Mouse (Mus musculus) liver, postnatal 0 days (tissue): ENCODE data around the gene Zfp618. TPM values are rescaled to one million over a fixed set of nuclear protein-coding genes. Genes with fewer than 3 reads are reported as not detected.

Experiments
- ATAC-seq: fragments of 200-750 bp; cut with Nextera tagmentation; 2 replicates; pipeline ENCODE4 v1.8.0; 2017; ENCODE audit warnings: mild to moderate bottlenecking, moderate library complexity
- DNase-seq: peaks from one replicate; pipeline ENCODE4 v3.0.0-alpha.2; 2016
- H3K27ac ChIP-seq: fragments of 300-500 bp; sonication (generic); 2 replicates; pipeline ENCODE4 v1.5.1; 2014; ENCODE audit warnings: antibody characterized with exemption, moderate library complexity, mild to moderate bottlenecking, low read depth
- H3K27me3 ChIP-seq: fragments of 300-500 bp; sonication (generic); 2 replicates; pipeline ENCODE4 v1.6.1; 2014; ENCODE audit warnings: low read length, control low read depth, mixed read lengths; ENCODE audit not compliant: insufficient read depth
- H3K36me3 ChIP-seq: fragments of 300-500 bp; sonication (generic); replicated peaks from 2 replicates; pipeline ENCODE4 v1.6.1; 2014; ENCODE audit warnings: mild to moderate bottlenecking, control low read depth, low read length, moderate library complexity, mixed read lengths; ENCODE audit not compliant: insufficient read depth
- H3K4me1 ChIP-seq: fragments of 300-500 bp; sonication (generic); 2 replicates; pipeline ENCODE4 v1.6.1; 2014; ENCODE audit warnings: antibody characterized with exemption, mild to moderate bottlenecking, control low read depth; ENCODE audit not compliant: insufficient read depth
- H3K4me2 ChIP-seq: fragments of 300-500 bp; sonication (generic); 2 replicates; pipeline ENCODE4 v1.6.1; 2014; ENCODE audit warnings: low read depth, mild to moderate bottlenecking, low read length, moderate library complexity, mixed read lengths
- H3K4me3 ChIP-seq: fragments of 300-500 bp; sonication (generic); 2 replicates; pipeline ENCODE4 v1.5.1; 2014; ENCODE audit warnings: low read depth, low read length
- H3K9ac ChIP-seq: fragments of 300-500 bp; sonication (generic); replicated peaks from 2 replicates; pipeline ENCODE4 v1.6.1; 2014; ENCODE audit warnings: mild to moderate bottlenecking, moderate library complexity
- H3K9me3 ChIP-seq: fragments of 300-500 bp; sonication (generic); 2 replicates; pipeline ENCODE4 v1.6.1; 2016; ENCODE audit warnings: mild to moderate bottlenecking, control low read depth, low read length, mixed read lengths
- CTCF ChIP-seq: sonication (generic); IDR thresholded peaks from 2 replicates; pipeline ENCODE4 v1.5.1; 2016; ENCODE audit warnings: antibody characterized with exemption, low read depth
- EP300 ChIP-seq: IDR thresholded peaks from 2 replicates; pipeline ENCODE4 v1.6.1; 2016; ENCODE audit warnings: antibody characterized with exemption, low read depth, mild to moderate bottlenecking
- WGBS: fragments of 180-500 bp; shearing (Covaris S2); extraction: QIAGEN DNeasy Blood & Tissue Kit; methylation state at CpG from one replicate; pipeline ENCODE4 v1.1.7; 2014; ENCODE audit not compliant: insufficient replicate concordance; 5-methylcytosine and 5-hydroxymethylcytosine counted together
- polyA plus RNA-seq: library from polyadenylated mRNA; unstranded; fragments of >200 nt; fragmentation: Nextera tagmentation; extraction: Ambion mirVana; gene quantifications from 2 replicates; pipeline ENCODE4 v1.2.1, GENCODE M21; 2015

Gene Zfp618
- polyA plus RNA-seq, 1 experiment from 2014 or later: 4.5 TPM

- 79% methylated on average over 2 of the region's 2 CpGs for WGBS
- Histone ChIP-seq H3K9me3 (no peaks in the 10 kb centered on the region), H3K4me2 (no peak overlapping the region), H3K27me3 (no peaks in the 10 kb centered on the region), H3K4me3 (no peak overlapping the region), H3K27ac (no peak overlapping the region), H3K36me3 (no peaks in the 10 kb centered on the region), H3K4me1 (peaks cover 7% of the 10 kb centered on the region; the same call in 1 of the 2 replicates), H3K9ac (no peak overlapping the region)
- DNase-seq: no peak
- no peak for ATAC-seq
- TF ChIP-seq CTCF: no peak
- TF ChIP-seq EP300: no peak
These were observed 9.5 kb downstream of the Zfp618 start for GRCm38 (mm10) chr4:62974901-62975300.

DNA sequence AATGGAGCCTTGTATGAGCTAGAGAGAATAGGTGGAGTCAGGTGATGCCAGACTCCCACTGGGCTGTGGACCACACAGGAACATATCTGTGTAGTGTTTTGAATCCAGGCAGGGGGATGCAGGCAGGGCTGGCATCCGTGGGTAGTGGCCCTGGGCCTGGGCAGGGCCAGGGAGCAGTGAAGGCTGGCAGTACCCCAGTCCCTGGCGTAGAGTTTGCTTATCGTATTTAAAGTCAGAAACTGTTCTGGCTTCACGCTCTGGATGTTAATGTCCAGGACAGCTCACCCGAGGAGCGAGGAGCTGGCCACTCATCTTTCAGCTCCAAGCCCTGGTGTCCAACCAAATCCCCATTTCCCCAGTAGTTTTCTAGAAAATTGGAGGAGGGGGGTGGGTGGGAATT, 10.2 kb downstream of the Zfp618 start:
- H3K4me2 ChIP-seq: no peak overlapping the region
- TF ChIP-seq CTCF (no peak), EP300 (no peak)
- no peak overlapping the region for H3K27ac ChIP-seq
- 73% methylated on average over 6 of the region's 6 CpGs for WGBS
- ATAC-seq (no peak), DNase-seq (no peak)
- no peaks in the 10 kb centered on the region for H3K36me3 ChIP-seq
- 0 out of 2 replicates have a peak, but pooled peaks cover 4% of the 10 kb centered on the region for H3K4me1 ChIP-seq
- no peaks in the 10 kb centered on the region for H3K27me3 ChIP-seq
- H3K9ac ChIP-seq: no peak overlapping the region
- no peak overlapping the region for H3K4me3 ChIP-seq
- H3K9me3 ChIP-seq: no peaks in the 10 kb centered on the region

DNA sequence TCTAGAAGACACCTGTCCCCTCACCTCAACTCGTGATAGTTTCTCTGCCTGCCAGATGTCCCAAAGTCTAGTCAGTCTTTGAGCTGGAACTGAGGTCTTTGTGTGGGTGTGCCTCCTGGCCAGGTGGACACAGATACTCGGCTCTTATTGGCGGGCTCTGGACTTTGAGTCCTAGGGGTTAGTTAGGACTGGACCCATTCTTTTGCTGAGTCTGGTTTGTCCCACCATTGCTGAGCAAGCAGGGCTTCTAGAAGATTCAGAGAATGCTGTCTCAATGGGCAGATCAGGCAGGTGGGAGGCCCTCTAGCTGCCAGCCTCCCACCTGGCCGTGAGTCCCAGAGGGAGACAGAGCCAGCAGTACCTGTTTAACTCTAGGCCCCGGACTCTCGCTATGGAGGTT, 12.1 kb downstream of the Zfp618 start:
- WGBS: 73% methylated on average over 6 of the region's 6 CpGs
- DNase-seq (no peak), ATAC-seq (peak; percentile 62)
- H3K9me3 ChIP-seq: no peaks in the 10 kb centered on the region
- no peaks in the 10 kb centered on the region for H3K4me1 ChIP-seq
- no peak overlapping the region for H3K4me2 ChIP-seq
- peak overlapping the region; percentile 60 for H3K27ac ChIP-seq
- TF ChIP-seq EP300: no peak
- no peak for TF ChIP-seq CTCF
- H3K36me3 ChIP-seq: no peaks in the 10 kb centered on the region
- H3K4me3 ChIP-seq: no peak overlapping the region
- H3K27me3 ChIP-seq: no peaks in the 10 kb centered on the region
- H3K9ac ChIP-seq: no peak overlapping the region

DNA sequence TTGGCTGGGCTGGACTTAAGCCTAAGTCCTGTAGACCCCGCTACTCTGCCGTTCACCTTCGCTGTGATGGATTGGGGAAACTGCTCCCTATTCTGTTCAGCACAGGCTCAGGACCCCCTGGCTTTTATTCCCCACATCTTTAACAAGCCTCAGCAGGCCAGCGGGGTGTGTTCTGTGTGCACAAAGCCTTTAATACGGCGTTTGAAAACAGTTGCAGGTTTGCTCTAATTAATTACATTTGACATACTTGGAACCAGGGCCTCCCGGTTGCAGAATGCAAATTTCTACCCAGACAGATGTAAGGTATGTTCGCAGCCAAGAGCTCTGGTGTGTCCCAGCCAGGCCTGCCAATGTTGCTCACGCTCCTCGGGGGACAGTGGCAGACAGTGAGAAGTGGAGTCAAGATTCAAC, 13.1 kb downstream of the Zfp618 start:
- no peak overlapping the region for H3K4me3 ChIP-seq
- H3K4me1 ChIP-seq: no peaks in the 10 kb centered on the region
- no peak overlapping the region for H3K9ac ChIP-seq
- DNase-seq (no peak), ATAC-seq (no peak)
- no peak overlapping the region for H3K27ac ChIP-seq
- TF ChIP-seq CTCF (no peak), EP300 (no peak)
- no peaks in the 10 kb centered on the region for H3K36me3 ChIP-seq
- H3K9me3 ChIP-seq: no peaks in the 10 kb centered on the region
- H3K4me2 ChIP-seq: no peak overlapping the region
- 81% methylated on average over 10 of the region's 10 CpGs for WGBS
- H3K27me3 ChIP-seq: no peaks in the 10 kb centered on the region

GRCm38 (mm10) chr4:62981572-62981971, 16.2 kb downstream of the Zfp618 start:
- 48% methylated on average over 2 of the region's 2 CpGs for WGBS
- Histone ChIP-seq H3K27me3 (no peaks in the 10 kb centered on the region), H3K4me1 (no peaks in the 10 kb centered on the region), H3K9me3 (no peaks in the 10 kb centered on the region), H3K27ac (peak overlapping the region; percentile 80), H3K4me2 (no peak overlapping the region), H3K4me3 (no peak overlapping the region), H3K36me3 (no peaks in the 10 kb centered on the region), H3K9ac (no peak overlapping the region)
- ATAC-seq (peak; percentile 78), DNase-seq (no peak)
- no peak for TF ChIP-seq EP300
- TF ChIP-seq CTCF: no peak

DNA sequence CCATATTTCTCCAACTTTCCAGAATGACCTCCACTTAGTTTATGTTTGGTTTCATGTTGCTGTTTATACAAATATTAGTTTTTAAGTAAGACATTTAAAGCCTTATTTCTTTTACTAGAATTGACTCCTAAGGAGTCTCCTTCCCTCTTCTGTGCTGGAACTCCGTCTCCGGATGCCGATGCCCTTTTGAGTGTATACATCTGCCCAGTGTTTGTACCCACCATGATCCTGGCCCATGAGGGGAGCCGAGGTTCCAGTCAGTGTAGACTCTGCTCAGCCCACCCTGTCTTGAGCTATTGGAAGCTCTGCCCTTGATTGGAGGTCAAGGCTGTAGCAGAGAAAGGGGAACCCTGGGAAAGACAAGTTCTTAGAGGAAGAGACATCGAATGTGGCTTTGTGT, 18.2 kb downstream of the Zfp618 start:
- no peaks in the 10 kb centered on the region for H3K27me3 ChIP-seq
- no peaks in the 10 kb centered on the region for H3K4me1 ChIP-seq
- H3K4me2 ChIP-seq: no peak overlapping the region
- ATAC-seq: no peak
- H3K36me3 ChIP-seq: no peaks in the 10 kb centered on the region
- H3K27ac ChIP-seq: no peak overlapping the region
- H3K4me3 ChIP-seq: no peak overlapping the region
- H3K9me3 ChIP-seq: no peaks in the 10 kb centered on the region
- no peak for DNase-seq
- WGBS: 92% methylated on average over 5 of the region's 5 CpGs
- TF ChIP-seq EP300 (no peak), CTCF (no peak)
- H3K9ac ChIP-seq: no peak overlapping the region

GRCm38 (mm10) chr4:62991336-62991735, 26.0 kb downstream of the Zfp618 start:
- H3K36me3 ChIP-seq: no peaks in the 10 kb centered on the region
- H3K27ac ChIP-seq: no peak overlapping the region
- ATAC-seq (no peak), DNase-seq (no peak)
- no peak for TF ChIP-seq CTCF
- no peak for TF ChIP-seq EP300
- 0 out of 2 replicates have a peak, but pooled peaks cover 3% of the 10 kb centered on the region for H3K9me3 ChIP-seq
- no peak overlapping the region for H3K4me3 ChIP-seq
- H3K9ac ChIP-seq: no peak overlapping the region
- WGBS: 83% methylated on average over 11 of the region's 11 CpGs
- H3K27me3 ChIP-seq: no peaks in the 10 kb centered on the region
- no peak overlapping the region for H3K4me2 ChIP-seq
- no peaks in the 10 kb centered on the region; the same call in 1 of the 2 replicates for H3K4me1 ChIP-seq
